Mouse (Mus musculus): ENCODE measurements around the gene Slc39a13. TPM values are rescaled to one million over a fixed set of nuclear protein-coding genes. Genes with fewer than 3 reads are reported as not detected.
"Not testable (repeated sequence)": the region's sequence is repeated elsewhere in the genome, so short reads cannot be mapped to it uniquely, and the experiment has no call there.

Gene Slc39a13
- polyA plus RNA-seq, 1 experiment from 2014 or later = 148 TPM

DNA sequence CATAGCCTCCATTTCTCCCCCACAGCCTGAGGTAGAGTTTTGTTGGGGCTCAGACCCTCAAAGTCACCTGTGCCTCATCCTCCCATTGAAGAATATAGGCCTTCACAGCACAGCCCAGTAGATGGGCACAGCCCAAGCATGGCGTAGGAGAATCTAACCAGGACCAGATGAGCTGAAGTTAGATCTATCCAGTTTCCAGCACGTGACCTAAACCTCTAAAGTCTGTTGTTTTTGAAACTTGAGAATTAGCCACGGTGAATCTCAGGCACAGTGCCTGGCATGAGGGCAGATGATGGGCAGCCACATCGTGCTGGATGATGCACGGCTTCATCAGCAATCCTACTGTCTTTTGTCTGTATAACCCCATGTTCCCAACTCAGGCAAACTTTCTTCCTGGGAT, 11.8 kb downstream of the Slc39a13 start:
- in situ Hi-C loops (cut with MboI; ENCODE audit: low pct_unique_long_range_greater_than_20kb) = no loop called here
- ATAC-seq (no peak), DNase-seq (ENCODE audit: low read depth, low spot score) (no peak)
- ChIA-PET CTCF (no interaction called here), POLR2A (interaction anchor here (0.9 to 1.2 kb wide), 2 partner anchors 15 to 200 kb away, joined by 4 to 5 read pairs; no protein-coding TSS in a partner anchor)
- no peak for TF ChIP-seq CTCF (IDR thresholded peaks at IDR 0.05)
- no peaks in the 10 kb centered on the region for H3K27me3 ChIP-seq

- ChIA-PET POLR2A (interaction anchor here (1.1 kb wide), 1 partner anchor 10 kb away, joined by 3 read pairs; no protein-coding TSS in a partner anchor), CTCF (interaction anchor here (0.7 kb wide), 1 partner anchor 12 kb away, joined by 3 read pairs; no protein-coding TSS in a partner anchor)
- H3K27me3 ChIP-seq = no peaks in the 10 kb centered on the region
- in situ Hi-C loops (cut with MboI; ENCODE audit: low pct_unique_long_range_greater_than_20kb) = no loop called here
- no peak for TF ChIP-seq CTCF (IDR thresholded peaks at IDR 0.05)
- no peak for DNase-seq (ENCODE audit: low read depth, low spot score)
- peak; percentile 91 for ATAC-seq
These were observed 16.3 kb downstream of the Slc39a13 start, which contains the start of gene Psmc3 for GRCm38 (mm10) chr2:91053934-91054382. Gene Psmc3, plus strand, starts transcription at chr2:91054009.

DNA sequence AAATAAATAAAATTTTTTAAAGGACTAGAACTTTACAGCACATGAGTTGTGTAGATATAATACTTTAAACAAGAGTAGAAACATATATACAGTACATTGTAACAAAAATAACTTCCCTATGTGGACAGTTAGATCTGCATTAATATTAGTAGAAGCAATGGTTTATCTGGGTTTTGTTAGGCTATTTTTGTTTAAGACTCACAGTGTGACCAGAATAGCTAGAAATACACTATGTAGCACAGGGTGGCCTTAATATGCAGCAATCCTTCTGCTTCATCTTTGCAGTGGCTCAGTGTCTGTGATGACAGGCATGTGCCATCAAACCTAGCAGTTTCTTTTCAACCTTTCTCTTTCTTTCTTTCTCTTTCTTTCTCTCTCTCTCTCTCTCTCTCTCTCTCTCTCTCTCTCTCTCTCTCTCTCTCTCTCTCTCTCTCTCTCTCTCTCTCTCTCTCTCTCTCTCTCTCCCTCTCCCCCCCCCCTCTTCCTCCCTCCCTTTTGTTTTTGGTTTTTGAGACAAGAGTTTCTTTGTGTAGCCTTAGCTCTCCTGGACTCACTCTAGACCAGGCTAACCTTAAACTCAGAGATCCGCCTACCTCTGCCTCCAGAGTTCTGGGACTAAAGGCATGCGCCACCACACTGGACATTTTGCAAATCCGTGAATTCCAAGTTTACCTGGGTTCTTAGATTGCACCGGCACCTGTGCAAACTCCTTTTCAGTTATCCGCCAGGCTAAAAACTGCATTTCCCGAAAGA, 16.9 kb downstream of the Slc39a13 start:
- DNase-seq (ENCODE audit: low read depth, low spot score) (no peak), ATAC-seq (peak; percentile 32)
- in situ Hi-C loops (cut with MboI; ENCODE audit: low pct_unique_long_range_greater_than_20kb) = no loop called here
- H3K27me3 ChIP-seq = no peaks in the 10 kb centered on the region
- ChIA-PET POLR2A (interaction anchor here (0.7 to 1.1 kb wide), 2 partner anchors 11 to 94 kb away, joined by 3 to 7 read pairs; no protein-coding TSS in a partner anchor), CTCF (interaction anchor here (0.7 to 1.6 kb wide), 9 partner anchors 8 to 186 kb away, joined by 3 to 5 read pairs (median 4); no protein-coding TSS in a partner anchor)
- no peak for TF ChIP-seq CTCF (IDR thresholded peaks at IDR 0.05)

GRCm38 (mm10) chr2:91052752-91053151, 17.5 kb downstream of the Slc39a13 start:
- no peak for ATAC-seq
- ChIA-PET CTCF (interaction anchor here (0.7 to 1.6 kb wide), 10 partner anchors 9 to 186 kb away, joined by 3 to 5 read pairs (median 4); no protein-coding TSS in a partner anchor), POLR2A (interaction anchor here (0.7 kb wide), 1 partner anchor 94 kb away, joined by 7 read pairs; no protein-coding TSS in a partner anchor)
- DNase-seq (ENCODE audit: low read depth, low spot score) = no peak
- TF ChIP-seq CTCF (IDR thresholded peaks at IDR 0.05) = no peak
- in situ Hi-C loops (cut with MboI; ENCODE audit: low pct_unique_long_range_greater_than_20kb) = no loop called here
- H3K27me3 ChIP-seq = no peaks in the 10 kb centered on the region

DNA sequence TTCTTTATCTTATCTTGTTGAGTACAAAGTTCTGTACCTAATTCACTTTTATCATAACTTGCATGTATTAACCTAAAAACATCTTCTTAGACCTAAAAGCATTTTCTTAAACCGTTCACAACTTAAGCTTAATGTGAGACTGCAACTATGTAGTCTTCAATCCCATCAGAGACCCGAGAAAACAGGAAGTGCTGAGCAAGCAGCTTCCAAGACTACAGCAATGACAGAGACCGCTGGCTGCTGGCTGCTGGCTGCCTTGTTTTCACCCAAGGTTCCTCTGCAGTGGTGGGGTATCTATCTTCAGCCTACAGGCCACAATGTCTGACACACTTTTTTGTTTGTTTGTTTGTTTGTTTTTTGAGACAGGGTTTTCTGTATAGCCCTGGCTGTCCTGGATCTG, 18.3 kb downstream of the Slc39a13 start:
- ATAC-seq (no peak), DNase-seq (ENCODE audit: low read depth, low spot score) (no peak)
- no peaks in the 10 kb centered on the region for H3K27me3 ChIP-seq
- POLR2A ChIA-PET = no interaction called here
- no peak for TF ChIP-seq CTCF (IDR thresholded peaks at IDR 0.05)
- CTCF ChIA-PET = interaction anchor here (1.0 to 1.6 kb wide), 7 partner anchors 9 to 185 kb away, joined by 3 to 5 read pairs (median 5); no protein-coding TSS in a partner anchor
- in situ Hi-C loops (cut with MboI; ENCODE audit: low pct_unique_long_range_greater_than_20kb) = no loop called here

GRCm38 (mm10) chr2:91047359-91047758, 22.9 kb downstream of the Slc39a13 start:
- DNase-seq (ENCODE audit: low read depth, low spot score) (no peak), ATAC-seq (peak; percentile 58)
- POLR2A ChIA-PET = interaction anchor here (0.8 to 1.3 kb wide), 3 partner anchors 13 to 133 kb away, joined by 3 to 4 read pairs (median 3); no protein-coding TSS in a partner anchor
- TF ChIP-seq CTCF (IDR thresholded peaks at IDR 0.05) = no peak
- CTCF ChIA-PET = interaction anchor here (1.0 to 2.4 kb wide), 4 partner anchors 14 to 180 kb away, joined by 3 to 6 read pairs (median 4); no protein-coding TSS in a partner anchor
- no peaks in the 10 kb centered on the region for H3K27me3 ChIP-seq
- in situ Hi-C loops (cut with MboI; ENCODE audit: low pct_unique_long_range_greater_than_20kb) = no loop called here

GRCm38 (mm10) chr2:91045805-91046204, 24.4 kb downstream of the Slc39a13 start:
- H3K27me3 ChIP-seq; POLR2A ChIA-PET; DNase-seq (ENCODE audit: low read depth, low spot score); ATAC-seq; in situ Hi-C loops (cut with MboI; ENCODE audit: low pct_unique_long_range_greater_than_20kb): not testable (repeated sequence)
- CTCF ChIA-PET = interaction anchor here (0.9 to 3.9 kb wide), 4 partner anchors 10 to 179 kb away, joined by 3 to 15 read pairs (median 4); partner anchors contain the start of gene Rapsn

DNA sequence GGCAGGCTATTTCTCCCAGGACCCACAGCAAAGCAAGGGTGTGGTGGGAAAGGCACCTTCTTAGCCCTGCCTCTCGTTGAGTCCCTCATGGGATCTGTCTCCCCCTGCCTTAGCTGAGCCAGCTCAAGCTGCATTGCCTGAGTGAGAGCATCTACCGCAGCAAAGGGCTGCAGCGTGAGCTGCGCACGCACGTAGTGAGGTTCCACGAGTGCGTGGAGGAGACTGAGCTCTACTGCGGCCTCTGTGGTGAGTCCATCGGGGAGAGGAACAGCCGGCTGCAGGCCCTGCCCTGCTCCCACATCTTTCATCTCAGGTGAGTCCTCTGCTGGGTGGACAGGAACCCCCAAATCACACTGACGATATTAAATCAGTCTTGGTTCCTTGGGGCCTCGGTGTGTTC, 25.5 kb downstream of the Slc39a13 start:
- no peak for ATAC-seq

GRCm38 (mm10) chr2:91042651-91043398, 27.4 kb downstream of the Slc39a13 start:
- no peak for TF ChIP-seq CTCF (IDR thresholded peaks at IDR 0.05)
- no peak for ATAC-seq
- CTCF ChIA-PET = interaction anchor here (0.7 to 3.9 kb wide), 5 partner anchors 10 to 176 kb away, joined by 3 to 15 read pairs (median 5); partner anchors contain the start of gene Psmc3
- H3K27me3 ChIP-seq = no peaks in the 10 kb centered on the region
- in situ Hi-C loops (cut with MboI; ENCODE audit: low pct_unique_long_range_greater_than_20kb) = no loop called here
- POLR2A ChIA-PET = interaction anchor here (0.8 kb wide), 1 partner anchor 8 kb away, joined by 5 read pairs; no protein-coding TSS in a partner anchor
- no peak for DNase-seq (ENCODE audit: low read depth, low spot score)

More for the DNA sequence above, 25.5 kb downstream of the Slc39a13 start:
- ChIA-PET CTCF (interaction anchor here (0.9 to 3.9 kb wide), 5 partner anchors 9 to 19 kb away, joined by 3 to 15 read pairs (median 3); partner anchors contain the start of gene Rapsn), POLR2A (no interaction called here)
- TF ChIP-seq CTCF (IDR thresholded peaks at IDR 0.05) = no peak
- in situ Hi-C loops (cut with MboI; ENCODE audit: low pct_unique_long_range_greater_than_20kb) = no loop called here
- no peaks in the 10 kb centered on the region for H3K27me3 ChIP-seq
- no peak for DNase-seq (ENCODE audit: low read depth, low spot score)

- no peaks in the 10 kb centered on the region for H3K27me3 ChIP-seq
- ChIA-PET POLR2A (interaction anchor here (0.8 kb wide), 1 partner anchor 9 kb away, joined by 5 read pairs; no protein-coding TSS in a partner anchor), CTCF (interaction anchor here (0.7 to 3.9 kb wide), 6 partner anchors 9 to 175 kb away, joined by 3 to 15 read pairs (median 4); partner anchors contain the start of gene Psmc3)
- no peak for DNase-seq (ENCODE audit: low read depth, low spot score)
- in situ Hi-C loops (cut with MboI; ENCODE audit: low pct_unique_long_range_greater_than_20kb) = no loop called here
- ATAC-seq = no peak
- no peak for TF ChIP-seq CTCF (IDR thresholded peaks at IDR 0.05)
These were observed 28.4 kb downstream of the Slc39a13 start for GRCm38 (mm10) chr2:91041786-91042185.

Measured in Patski (cell line).